Mouse (Mus musculus) mature B cell (primary cell): ENCODE measurements around the gene Nfil3.

Experiments
- in situ Hi-C: fragments of 300-500 bp; cut with MboI; formaldehyde crosslinking; loops from 2 replicates; pipeline ENCODE4 v1.14.3; 2019

The Nfil3 gene

DNA sequence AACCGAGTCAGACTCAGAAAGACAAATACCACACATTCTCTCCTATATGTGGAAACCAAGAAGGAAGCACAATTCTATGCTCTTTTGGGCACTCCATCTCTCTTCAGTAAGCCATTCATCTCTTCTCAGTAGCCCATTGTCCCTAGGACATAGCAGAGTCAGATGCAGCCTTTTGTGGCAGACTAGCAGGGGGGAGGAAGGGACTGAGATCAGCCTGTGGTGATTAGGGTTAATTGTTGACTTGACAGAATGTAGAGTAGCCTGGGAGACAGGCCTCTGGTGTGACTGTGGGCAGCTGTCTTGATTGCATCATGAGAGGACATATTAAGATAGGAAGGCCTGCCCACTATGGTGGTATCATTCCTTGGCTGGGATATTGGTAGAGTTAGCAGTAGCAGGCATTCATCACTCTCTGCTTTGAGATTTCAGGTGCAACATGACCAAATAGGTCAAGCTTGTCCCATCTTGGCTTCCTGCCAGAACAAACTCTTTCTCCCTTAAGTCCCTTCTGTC is 37.9 kb downstream of the Nfil3 start:
- in situ Hi-C loops: no loop called here

GRCm38 (mm10) chr13:52940956-52941355 is 39.9 kb downstream of the Nfil3 start:
- in situ Hi-C loops: no loop called here

DNA sequence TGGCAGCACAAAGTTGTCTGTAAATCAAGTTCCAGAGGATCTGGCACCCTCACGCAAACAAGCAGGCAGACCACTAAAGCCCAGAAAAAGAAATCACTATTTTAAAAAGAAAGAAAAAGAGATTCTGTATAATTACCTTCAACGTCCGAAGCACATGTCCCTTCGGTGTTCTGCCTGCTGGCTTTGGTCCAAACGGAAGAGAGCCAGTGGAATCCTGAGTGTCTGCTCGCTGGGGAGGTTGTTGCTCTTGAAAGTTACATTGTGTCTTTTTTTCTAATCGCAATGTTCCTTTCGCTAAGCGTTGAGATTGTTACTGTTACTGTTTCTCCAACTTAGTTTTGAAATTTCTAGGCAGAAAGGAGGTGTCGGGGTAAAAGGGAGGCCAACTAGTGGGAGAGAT is 50.3 kb downstream of the Nfil3 start:
- in situ Hi-C loops: no loop called here

DNA sequence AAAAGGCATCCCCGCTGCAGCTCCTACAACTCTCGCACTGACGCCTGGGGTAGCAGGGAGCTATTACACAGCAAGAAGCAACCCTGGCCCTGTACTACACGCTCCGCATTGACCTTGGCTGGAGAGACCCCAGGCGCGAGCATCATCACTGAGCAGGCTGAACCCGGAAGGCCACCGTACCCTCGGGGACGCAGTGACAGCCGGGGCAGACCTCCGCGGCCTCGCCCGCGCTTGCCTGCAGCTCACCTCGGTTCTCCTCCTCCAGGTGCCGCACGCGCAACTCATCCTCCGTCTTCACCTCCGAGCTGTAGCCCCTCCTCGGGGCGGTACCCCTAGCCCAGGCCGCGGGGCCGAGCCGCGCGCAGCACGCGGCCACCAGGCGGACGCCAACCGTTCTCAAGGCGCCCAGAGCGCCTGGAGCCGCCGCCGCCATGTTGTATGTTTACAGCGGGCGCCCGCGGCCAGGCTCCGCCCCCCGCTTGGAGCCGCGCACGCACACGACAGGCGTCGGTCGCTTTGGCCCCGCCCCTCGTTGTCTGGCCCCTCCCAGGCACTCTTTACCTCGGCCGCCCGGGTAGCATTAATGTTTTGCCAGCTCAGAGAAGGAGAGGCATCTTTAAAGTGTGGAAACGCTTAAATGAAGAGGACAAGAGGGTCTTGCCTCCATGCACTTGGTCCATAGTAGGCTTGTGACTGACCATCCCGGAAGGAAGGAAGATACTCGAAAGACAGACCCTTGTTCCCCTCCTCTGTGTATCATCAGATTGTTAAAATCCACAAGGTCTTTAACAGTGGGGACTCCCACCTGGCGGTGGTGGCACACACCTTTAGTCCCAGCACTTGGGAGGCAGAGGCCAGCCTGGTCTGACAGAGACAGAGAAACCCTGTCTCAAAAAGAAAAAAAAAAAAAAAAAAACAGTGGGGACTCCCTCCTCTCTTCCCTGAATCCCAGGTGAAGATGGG is 51.4 kb downstream of the Nfil3 start, which contains the start of gene Auh:
Gene Auh (minus strand): TSS at position 473 of the 963 bp plus-strand sequence.
- in situ Hi-C loops: no loop called here

- in situ Hi-C loops: no loop called here
Measured at GRCm38 (mm10) chr13:52928392-52928791, 52.5 kb downstream of the Nfil3 start.

DNA sequence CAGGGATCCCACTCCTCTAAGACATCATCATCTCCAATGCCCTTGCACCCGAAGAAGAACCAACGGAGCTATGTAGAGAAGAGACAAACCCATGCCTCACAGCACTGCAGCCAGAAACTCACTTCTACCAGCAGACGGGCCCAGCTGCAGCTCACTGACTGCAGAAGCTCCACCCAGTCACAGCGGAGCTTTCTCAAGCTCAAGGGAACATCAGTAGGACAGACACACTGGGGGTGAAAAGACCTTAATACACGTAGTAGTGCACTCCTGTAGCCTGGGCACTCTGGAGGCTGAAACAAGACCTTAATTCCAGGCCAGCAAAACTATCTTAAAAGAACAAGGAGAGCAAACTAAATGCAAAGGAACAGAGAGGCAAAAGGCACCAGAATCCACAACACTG is 56.4 kb downstream of the Nfil3 start:
- in situ Hi-C loops: no loop called here

GRCm38 (mm10) chr13:52921966-52922365 is 58.9 kb downstream of the Nfil3 start:
- in situ Hi-C loops: no loop called here

DNA sequence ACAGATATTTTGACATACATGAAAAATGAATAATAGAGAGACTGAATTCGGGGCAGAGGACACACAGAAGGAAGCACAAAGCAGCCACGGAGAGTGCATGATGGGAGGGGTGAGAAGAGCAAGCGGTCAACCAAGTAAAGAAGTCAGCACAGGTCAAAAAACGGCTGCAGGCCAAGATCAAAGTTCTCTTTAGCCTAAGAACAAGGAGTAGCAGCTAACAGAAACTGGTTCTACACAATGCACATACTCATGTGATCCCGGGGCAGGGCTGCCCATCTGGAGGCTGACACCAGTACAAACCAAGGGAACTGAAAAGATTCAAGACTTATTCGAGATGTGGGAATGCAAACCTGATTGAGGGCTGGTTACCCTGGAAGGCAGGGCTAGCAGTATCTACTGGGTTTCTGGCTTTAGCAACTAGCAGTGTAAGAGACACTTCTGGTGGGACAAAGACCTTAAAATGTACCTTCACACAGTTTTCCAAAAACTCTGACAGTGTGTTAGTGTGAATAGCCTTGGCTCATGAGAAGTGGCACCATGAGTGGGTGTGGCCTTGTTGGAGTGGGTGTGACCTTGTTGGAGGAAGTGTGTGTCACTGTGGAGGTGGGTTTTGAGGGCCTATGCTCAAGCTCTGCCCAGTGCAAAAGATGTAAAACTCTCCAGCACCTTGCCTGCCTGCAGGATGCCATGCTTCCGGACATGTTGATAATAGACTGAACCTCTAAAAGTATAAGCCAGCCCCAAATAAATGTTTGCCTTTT is 59.6 kb downstream of the Nfil3 start:
- in situ Hi-C loops: no loop called here

DNA sequence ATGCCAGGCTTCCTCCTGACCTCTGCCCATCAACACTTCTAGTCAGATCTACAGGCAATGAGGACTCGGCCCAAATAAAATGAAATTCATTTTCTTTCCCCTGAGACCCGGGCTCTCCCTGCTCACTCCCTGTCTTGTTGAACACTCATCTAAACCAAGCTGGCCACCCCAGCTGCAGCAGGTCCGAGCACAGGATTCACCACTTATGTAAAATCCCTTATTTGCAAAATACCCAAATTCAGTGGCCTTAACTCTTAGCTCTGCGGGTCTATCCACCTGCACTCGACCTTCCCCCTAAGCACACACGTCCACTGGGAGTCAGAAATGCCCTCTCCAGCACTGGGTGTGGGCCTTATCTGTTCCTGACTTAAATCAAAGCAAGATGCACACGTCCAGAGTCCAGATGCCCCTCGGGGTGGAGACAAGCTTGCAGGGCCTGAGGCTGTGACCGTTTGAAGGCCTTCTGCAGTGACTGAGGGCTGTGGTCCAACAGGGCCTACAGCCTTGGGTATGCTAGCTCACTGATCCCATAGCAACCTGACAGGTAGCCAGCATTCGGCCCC is 61.0 kb downstream of the Nfil3 start:
- in situ Hi-C loops: no loop called here

DNA sequence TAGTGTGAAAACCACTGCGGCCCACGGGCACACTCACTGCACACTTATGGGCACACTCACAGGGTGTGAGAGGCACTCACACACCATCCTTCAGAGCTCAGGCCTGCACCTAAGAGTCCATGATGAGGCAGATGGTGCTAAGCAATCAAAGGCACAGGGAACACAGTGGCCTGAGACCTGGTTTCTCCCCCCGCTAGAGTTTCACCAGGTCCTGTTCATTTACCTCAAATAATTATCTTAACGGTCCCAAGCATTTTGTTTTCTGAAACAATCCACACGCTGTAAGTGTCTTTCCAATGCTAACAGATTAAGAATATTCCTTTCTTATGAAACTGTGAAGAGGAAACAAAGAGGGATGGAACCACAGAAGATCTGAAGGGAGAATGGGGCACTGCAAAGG is 62.5 kb downstream of the Nfil3 start:
- in situ Hi-C loops: no loop called here
